Mouse (Mus musculus): Measurements from ENCODE around the gene Slc6a9. TPM values are rescaled to one million over a fixed set of nuclear protein-coding genes. Genes with fewer than 3 reads are reported as not detected.
A peak's percentile ranks its signal among the peaks of the same experiment; 100 is the strongest.

The Slc6a9 gene
- polyA plus RNA-seq, 1 experiment from 2014 or later = 16.5 TPM

- 63% methylated on average over 7 of the region's 7 CpGs for WGBS
- Histone ChIP-seq H3K36me3 (peaks cover 44% of the 10 kb centered on the region), H3K27me3 (no peaks in the 10 kb centered on the region), H3K4me3 (replicated peaks) (no peak overlapping the region), H3K27ac (no peak overlapping the region), H3K4me1 (replicated peaks) (peaks cover 34% of the 10 kb centered on the region), H3K9ac (replicated peaks) (no peak overlapping the region; the same call in 1 of the 2 replicates), H3K4me2 (peak overlapping the region; percentile 100), H3K9me3 (no peaks in the 10 kb centered on the region)
- ATAC-seq (ENCODE audit: insufficient number of reproducible peaks, insufficient read depth, low FRiP score, low TSS enrichment, low read depth) = no peak
Measured at GRCm38 (mm10) chr4:117912685-117913273, 78.5 kb downstream of the Slc6a9 start.

- H3K27ac ChIP-seq = no peak overlapping the region
- peak overlapping the region; percentile 35 for H3K9ac ChIP-seq (replicated peaks)
- peak overlapping the region; percentile 74 for H3K4me3 ChIP-seq (replicated peaks)
- no peak for ATAC-seq (ENCODE audit: insufficient number of reproducible peaks, insufficient read depth, low FRiP score, low TSS enrichment, low read depth)
- H3K36me3 ChIP-seq = peaks cover 37% of the 10 kb centered on the region
- H3K4me2 ChIP-seq = peak overlapping the region; percentile 100
- WGBS = 66% methylated on average over 3 of the region's 3 CpGs
- H3K9me3 ChIP-seq = no peaks in the 10 kb centered on the region
- peaks cover 34% of the 10 kb centered on the region for H3K4me1 ChIP-seq (replicated peaks)
- no peaks in the 10 kb centered on the region for H3K27me3 ChIP-seq
Measured at GRCm38 (mm10) chr4:117913421-117913820, 79.1 kb downstream of the Slc6a9 start.

GRCm38 (mm10) chr4:117914031-117914430 is 79.7 kb downstream of the Slc6a9 start:
- Histone ChIP-seq H3K4me2 (peak overlapping the region; percentile 100), H3K36me3 (peaks cover 31% of the 10 kb centered on the region), H3K9ac (replicated peaks) (peak overlapping the region; percentile 80), H3K27ac (no peak overlapping the region), H3K4me1 (replicated peaks) (peaks cover 31% of the 10 kb centered on the region), H3K27me3 (no peaks in the 10 kb centered on the region), H3K9me3 (no peaks in the 10 kb centered on the region), H3K4me3 (replicated peaks) (peak overlapping the region; percentile 74)
- WGBS = 19% methylated on average over 8 of the region's 8 CpGs
- no peak for ATAC-seq (ENCODE audit: insufficient number of reproducible peaks, insufficient read depth, low FRiP score, low TSS enrichment, low read depth)

- peaks cover 26% of the 10 kb centered on the region for H3K36me3 ChIP-seq
- H3K9me3 ChIP-seq = no peaks in the 10 kb centered on the region
- ATAC-seq (ENCODE audit: insufficient number of reproducible peaks, insufficient read depth, low FRiP score, low TSS enrichment, low read depth) = peak; percentile 96
- H3K27ac ChIP-seq = peak within 1 kb of the TSS; percentile 85
- H3K4me3 ChIP-seq (replicated peaks) = peak within 1 kb of the TSS; percentile 74
- H3K4me2 ChIP-seq = peak within 1 kb of the TSS; percentile 100
- peaks cover 30% of the 10 kb centered on the region for H3K4me1 ChIP-seq (replicated peaks)
- H3K27me3 ChIP-seq = no peaks in the 10 kb centered on the region
- peak within 1 kb of the TSS; percentile 80 for H3K9ac ChIP-seq (replicated peaks)
- under 1% methylated on average over 61 of the region's 61 CpGs for WGBS
Measured at GRCm38 (mm10) chr4:117914591-117915442, 80.5 kb downstream of the Slc6a9 start, which contains the start of gene Ipo13. Ipo13 (minus strand) TSS chr4:117914999.

- H3K9ac ChIP-seq (replicated peaks) = peak overlapping the region; percentile 80
- peaks cover 30% of the 10 kb centered on the region for H3K4me1 ChIP-seq (replicated peaks)
- no peak for ATAC-seq (ENCODE audit: insufficient number of reproducible peaks, insufficient read depth, low FRiP score, low TSS enrichment, low read depth)
- H3K9me3 ChIP-seq = no peaks in the 10 kb centered on the region
- H3K36me3 ChIP-seq = peaks cover 20% of the 10 kb centered on the region
- H3K27ac ChIP-seq = 0 out of 2 replicates have a peak overlapping the region, but pooled peaks have one; percentile 17
- H3K27me3 ChIP-seq = no peaks in the 10 kb centered on the region
- peak overlapping the region; percentile 100 for H3K4me2 ChIP-seq
- peak overlapping the region; percentile 74 for H3K4me3 ChIP-seq (replicated peaks)
- WGBS = 4% methylated on average over 19 of the region's 19 CpGs
Measured at GRCm38 (mm10) chr4:117915489-117916105, 81.3 kb downstream of the Slc6a9 start.

GRCm38 (mm10) chr4:117916386-117916785 is 82.1 kb downstream of the Slc6a9 start:
- Histone ChIP-seq H3K9me3 (no peaks in the 10 kb centered on the region), H3K27me3 (no peaks in the 10 kb centered on the region), H3K27ac (no peak overlapping the region), H3K36me3 (peaks cover 12% of the 10 kb centered on the region), H3K4me1 (replicated peaks) (peaks cover 30% of the 10 kb centered on the region), H3K9ac (replicated peaks) (no peak overlapping the region), H3K4me2 (peak overlapping the region; percentile 100; the same call in 1 of the 2 replicates), H3K4me3 (replicated peaks) (peak overlapping the region; percentile 74; the same call in 1 of the 2 replicates)
- no peak for ATAC-seq (ENCODE audit: insufficient number of reproducible peaks, insufficient read depth, low FRiP score, low TSS enrichment, low read depth)
- WGBS = 80% methylated on average over 5 of the region's 5 CpGs

GRCm38 (mm10) chr4:117917402-117917801 is 83.1 kb downstream of the Slc6a9 start:
- H3K9ac ChIP-seq (replicated peaks) = no peak overlapping the region
- peaks cover 5% of the 10 kb centered on the region for H3K27me3 ChIP-seq
- H3K4me1 ChIP-seq (replicated peaks) = peaks cover 29% of the 10 kb centered on the region
- no peak overlapping the region for H3K4me3 ChIP-seq (replicated peaks)
- no peak overlapping the region for H3K4me2 ChIP-seq
- ATAC-seq (ENCODE audit: insufficient number of reproducible peaks, insufficient read depth, low FRiP score, low TSS enrichment, low read depth) = no peak
- H3K27ac ChIP-seq = no peak overlapping the region
- H3K36me3 ChIP-seq = peaks cover 2% of the 10 kb centered on the region
- H3K9me3 ChIP-seq = no peaks in the 10 kb centered on the region
- WGBS = 82% methylated on average over 4 of the region's 4 CpGs

- H3K36me3 ChIP-seq = no peaks in the 10 kb centered on the region
- H3K27ac ChIP-seq = no peak overlapping the region
- no peaks in the 10 kb centered on the region for H3K9me3 ChIP-seq
- no peak overlapping the region for H3K4me3 ChIP-seq (replicated peaks)
- 89% methylated on average over 4 of the region's 4 CpGs for WGBS
- H3K4me1 ChIP-seq (replicated peaks) = peaks cover 24% of the 10 kb centered on the region
- no peak overlapping the region for H3K4me2 ChIP-seq
- ATAC-seq (ENCODE audit: insufficient number of reproducible peaks, insufficient read depth, low FRiP score, low TSS enrichment, low read depth) = no peak
- peaks cover 5% of the 10 kb centered on the region for H3K27me3 ChIP-seq
- no peak overlapping the region for H3K9ac ChIP-seq (replicated peaks)
Measured at GRCm38 (mm10) chr4:117917847-117918246, 83.5 kb downstream of the Slc6a9 start.

GRCm38 (mm10) chr4:117918261-117918660 is 84.0 kb downstream of the Slc6a9 start:
- Histone ChIP-seq H3K36me3 (no peaks in the 10 kb centered on the region), H3K4me1 (replicated peaks) (peaks cover 20% of the 10 kb centered on the region), H3K27ac (no peak overlapping the region), H3K4me2 (no peak overlapping the region), H3K9me3 (no peaks in the 10 kb centered on the region), H3K27me3 (peaks cover 5% of the 10 kb centered on the region), H3K9ac (replicated peaks) (no peak overlapping the region), H3K4me3 (replicated peaks) (no peak overlapping the region)
- 77% methylated on average over 3 of the region's 3 CpGs for WGBS
- no peak for ATAC-seq (ENCODE audit: insufficient number of reproducible peaks, insufficient read depth, low FRiP score, low TSS enrichment, low read depth)

- Histone ChIP-seq H3K9me3 (no peaks in the 10 kb centered on the region), H3K4me1 (replicated peaks) (peaks cover 15% of the 10 kb centered on the region), H3K36me3 (no peaks in the 10 kb centered on the region), H3K4me3 (replicated peaks) (no peak overlapping the region), H3K27me3 (peaks cover 5% of the 10 kb centered on the region), H3K4me2 (no peak overlapping the region), H3K27ac (no peak overlapping the region), H3K9ac (replicated peaks) (no peak overlapping the region)
- no peak for ATAC-seq (ENCODE audit: insufficient number of reproducible peaks, insufficient read depth, low FRiP score, low TSS enrichment, low read depth)
- WGBS = 86% methylated on average over 5 of the region's 5 CpGs
Measured at GRCm38 (mm10) chr4:117918762-117919161, 84.5 kb downstream of the Slc6a9 start.

GRCm38 (mm10) chr4:117921358-117921757 is 87.1 kb downstream of the Slc6a9 start:
- Histone ChIP-seq H3K27me3 (peaks cover 31% of the 10 kb centered on the region), H3K9ac (replicated peaks) (no peak overlapping the region), H3K36me3 (peaks cover 9% of the 10 kb centered on the region; the same call in 1 of the 2 replicates), H3K27ac (no peak overlapping the region), H3K4me3 (replicated peaks) (no peak overlapping the region), H3K9me3 (no peaks in the 10 kb centered on the region), H3K4me1 (replicated peaks) (peaks cover 3% of the 10 kb centered on the region; the same call in 1 of the 2 replicates), H3K4me2 (no peak overlapping the region)
- no peak for ATAC-seq (ENCODE audit: insufficient number of reproducible peaks, insufficient read depth, low FRiP score, low TSS enrichment, low read depth)
- WGBS = 80% methylated on average over 2 of the region's 2 CpGs

Measured in limb, embryonic 12.5 days (tissue).